Mouse (Mus musculus) limb, embryonic 12.5 days (tissue): ENCODE data around the gene Piwil4. TPM values are rescaled to one million over a fixed set of nuclear protein-coding genes. Genes with fewer than 3 reads are reported as not detected.
"Not testable (repeated sequence)": the region's sequence is repeated elsewhere in the genome, so short reads cannot be mapped to it uniquely, and the experiment has no call there.

Experiments used
- ATAC-seq: fragments of 200-750 bp; cut with Nextera tagmentation; 2 replicates; pipeline ENCODE4 v1.8.0; 2017; ENCODE audit warnings: low read depth, moderate TSS enrichment; ENCODE audit not compliant: insufficient number of reproducible peaks, insufficient read depth, low FRiP score, low TSS enrichment
- H3K27ac ChIP-seq: fragments of 300-500 bp; sonication (generic); 2 replicates; pipeline ENCODE4 v1.5.1; 2016; ENCODE audit warnings: mild to moderate bottlenecking, moderate library complexity
- H3K27me3 ChIP-seq: fragments of 300-500 bp; sonication (generic); 2 replicates; pipeline ENCODE4 v1.6.1; 2016; ENCODE audit warnings: mild to moderate bottlenecking, moderate library complexity
- H3K36me3 ChIP-seq: fragments of 300-500 bp; sonication (generic); 2 replicates; pipeline ENCODE4 v1.6.1; 2016; ENCODE audit warnings: mild to moderate bottlenecking, moderate library complexity
- H3K4me1 ChIP-seq: fragments of 300-500 bp; sonication (generic); replicated peaks from 2 replicates; pipeline ENCODE4 v1.6.1; 2016
- H3K4me2 ChIP-seq: fragments of 300-500 bp; sonication (generic); 2 replicates; pipeline ENCODE4 v1.6.1; 2016; ENCODE audit warnings: mild to moderate bottlenecking, moderate library complexity
- H3K4me3 ChIP-seq: fragments of 300-500 bp; sonication (generic); replicated peaks from 2 replicates; pipeline ENCODE4 v1.5.1; 2016; ENCODE audit warnings: mild to moderate bottlenecking
- H3K9ac ChIP-seq: fragments of 300-500 bp; sonication (generic); replicated peaks from 2 replicates; pipeline ENCODE4 v1.6.1; 2016; ENCODE audit warnings: mild to moderate bottlenecking, moderate library complexity
- H3K9me3 ChIP-seq: fragments of 300-500 bp; sonication (generic); 2 replicates; pipeline ENCODE4 v1.6.1; 2016; ENCODE audit warnings: mild to moderate bottlenecking, moderate library complexity
- WGBS: fragments of 180-500 bp; shearing (Covaris S2); methylation state at CpG from one replicate; pipeline ENCODE4 v1.1.7; 2016; 5-methylcytosine and 5-hydroxymethylcytosine counted together
- polyA plus RNA-seq: library from polyadenylated mRNA; unstranded; fragments of >200 nt; fragmentation: Nextera tagmentation; extraction: Ambion mirVana; gene quantifications from 2 replicates; pipeline ENCODE4 v1.2.1, GENCODE M21; 2016

Gene Piwil4
- polyA plus RNA-seq, 1 experiment from 2014 or later: not detected

- H3K27ac ChIP-seq: no peak overlapping the region
- ATAC-seq: no peak
- H3K4me3 ChIP-seq: no peak overlapping the region
- no peaks in the 10 kb centered on the region for H3K36me3 ChIP-seq
- 72% methylated on average over 5 of the region's 5 CpGs for WGBS
- no peaks in the 10 kb centered on the region for H3K9me3 ChIP-seq
- H3K4me2 ChIP-seq: no peak overlapping the region
- H3K9ac ChIP-seq: no peak overlapping the region
- H3K4me1 ChIP-seq: no peaks in the 10 kb centered on the region
- no peaks in the 10 kb centered on the region for H3K27me3 ChIP-seq
Observed at GRCm38 (mm10) chr9:14724755-14725420, 15.6 kb downstream of the Piwil4 start.

GRCm38 (mm10) chr9:14721610-14722009 lies 18.9 kb downstream of the Piwil4 start:
- Histone ChIP-seq H3K36me3 (no peaks in the 10 kb centered on the region), H3K27ac (no peak overlapping the region), H3K4me1 (no peaks in the 10 kb centered on the region), H3K4me2 (no peak overlapping the region), H3K9ac (no peak overlapping the region), H3K9me3 (no peaks in the 10 kb centered on the region), H3K27me3 (no peaks in the 10 kb centered on the region), H3K4me3 (no peak overlapping the region)
- no peak for ATAC-seq
- 79% methylated on average over 5 of the region's 5 CpGs for WGBS

GRCm38 (mm10) chr9:14720384-14720783 lies 20.1 kb downstream of the Piwil4 start:
- Histone ChIP-seq H3K27ac (no peak overlapping the region), H3K36me3 (no peaks in the 10 kb centered on the region), H3K4me3 (no peak overlapping the region), H3K27me3 (no peaks in the 10 kb centered on the region), H3K9ac (no peak overlapping the region), H3K4me2 (no peak overlapping the region), H3K9me3 (no peaks in the 10 kb centered on the region), H3K4me1 (no peaks in the 10 kb centered on the region)
- no peak for ATAC-seq
- 42% methylated on average over 2 of the region's 2 CpGs for WGBS

- Histone ChIP-seq H3K4me1 (no peaks in the 10 kb centered on the region), H3K27me3 (no peaks in the 10 kb centered on the region), H3K9ac (no peak overlapping the region), H3K4me3 (no peak overlapping the region), H3K36me3 (no peaks in the 10 kb centered on the region), H3K9me3 (no peaks in the 10 kb centered on the region), H3K27ac (no peak overlapping the region), H3K4me2 (no peak overlapping the region)
- ATAC-seq: no peak
Observed at GRCm38 (mm10) chr9:14718332-14718691, 22.2 kb downstream of the Piwil4 start.

GRCm38 (mm10) chr9:14717689-14718331 lies 22.7 kb downstream of the Piwil4 start:
- Histone ChIP-seq H3K9ac (no peak overlapping the region), H3K4me2 (no peak overlapping the region), H3K27me3 (no peaks in the 10 kb centered on the region), H3K4me1 (no peaks in the 10 kb centered on the region), H3K27ac (no peak overlapping the region), H3K4me3 (no peak overlapping the region), H3K9me3 (no peaks in the 10 kb centered on the region), H3K36me3 (no peaks in the 10 kb centered on the region)
- no peak for ATAC-seq
- WGBS: 71% methylated on average over 14 of the region's 14 CpGs

- Histone ChIP-seq H3K9me3 (no peaks in the 10 kb centered on the region; the same call in 1 of the 2 replicates), H3K27ac (no peak overlapping the region), H3K4me3 (no peak overlapping the region), H3K4me1 (no peaks in the 10 kb centered on the region), H3K27me3 (no peaks in the 10 kb centered on the region), H3K4me2 (no peak overlapping the region), H3K9ac (no peak overlapping the region), H3K36me3 (no peaks in the 10 kb centered on the region)
- ATAC-seq: no peak
- 86% methylated on average over 15 of the region's 15 CpGs for WGBS
Observed at GRCm38 (mm10) chr9:14715258-14715657, 25.3 kb downstream of the Piwil4 start.

- Histone ChIP-seq H3K4me2 (no peak overlapping the region), H3K27me3 (no peaks in the 10 kb centered on the region), H3K9me3 (no peaks in the 10 kb centered on the region; the same call in 1 of the 2 replicates), H3K4me3 (no peak overlapping the region), H3K4me1 (peaks cover 3% of the 10 kb centered on the region), H3K36me3 (no peaks in the 10 kb centered on the region), H3K9ac (no peak overlapping the region), H3K27ac (no peak overlapping the region)
- 87% methylated on average over 3 of the region's 3 CpGs for WGBS
- ATAC-seq: no peak
Observed at GRCm38 (mm10) chr9:14710910-14711309, 29.6 kb downstream of the Piwil4 start.

GRCm38 (mm10) chr9:14705321-14706162 lies 35.0 kb downstream of the Piwil4 start:
- no peak overlapping the region for H3K9ac ChIP-seq
- H3K4me2 ChIP-seq: no peak overlapping the region
- H3K27ac ChIP-seq: no peak overlapping the region
- 71% methylated on average over 13 of the region's 13 CpGs for WGBS
- H3K36me3 ChIP-seq: no peaks in the 10 kb centered on the region
- H3K4me3 ChIP-seq: no peak overlapping the region
- no peaks in the 10 kb centered on the region for H3K9me3 ChIP-seq
- no peaks in the 10 kb centered on the region for H3K27me3 ChIP-seq
- H3K4me1 ChIP-seq: peaks cover 8% of the 10 kb centered on the region
- ATAC-seq: no peak

GRCm38 (mm10) chr9:14700795-14701194 lies 39.7 kb downstream of the Piwil4 start:
- H3K4me2 ChIP-seq, H3K4me3 ChIP-seq, H3K36me3 ChIP-seq, ATAC-seq, H3K27ac ChIP-seq, H3K4me1 ChIP-seq, H3K9ac ChIP-seq, H3K27me3 ChIP-seq, H3K9me3 ChIP-seq: not testable (repeated sequence)
- WGBS: 87% methylated on average over 1 of the region's 1 CpGs

GRCm38 (mm10) chr9:14699288-14699640 lies 41.3 kb downstream of the Piwil4 start:
- whole genome bisulfite sequencing: 40% methylated on average over 7 of the region's 7 CpGs
- Histone ChIP-seq H3K9me3 (no peaks in the 10 kb centered on the region), H3K27ac (no peak overlapping the region), H3K27me3 (no peaks in the 10 kb centered on the region), H3K9ac (no peak overlapping the region), H3K4me2 (no peak overlapping the region), H3K4me1 (no peaks in the 10 kb centered on the region), H3K4me3 (no peak overlapping the region), H3K36me3 (no peaks in the 10 kb centered on the region)
- ATAC-seq: 0 out of 2 replicates have a peak, but pooled peaks have one; percentile 30

- no peak overlapping the region for H3K4me3 ChIP-seq
- 47% methylated on average over 12 of the region's 12 CpGs for WGBS
- peak; percentile 90 for ATAC-seq
Observed at GRCm38 (mm10) chr9:14698582-14699287, 41.8 kb downstream of the Piwil4 start.

More at GRCm38 (mm10) chr9:14698582-14699287, 41.8 kb downstream of the Piwil4 start:
- no peaks in the 10 kb centered on the region for H3K4me1 ChIP-seq
- no peaks in the 10 kb centered on the region for H3K36me3 ChIP-seq
- no peak overlapping the region for H3K4me2 ChIP-seq
- H3K9me3 ChIP-seq: no peaks in the 10 kb centered on the region
- H3K27me3 ChIP-seq: no peaks in the 10 kb centered on the region
- no peak overlapping the region for H3K9ac ChIP-seq
- H3K27ac ChIP-seq: no peak overlapping the region
